Comparison of ENCODE assay signal across 9 mouse cellular contexts in genomic region chr2:58458820-58459371, GRCm38 (mm10). TPM values are rescaled to one million over a fixed set of nuclear protein-coding genes. Genes with fewer than 3 reads are reported as not detected.
DNase-seq lines count a peak whose midpoint lies in the region; ATAC-seq and TF ChIP-seq lines count a peak whose summit lies in the region.
"Had no signal": no experiment of that assay in that cellular context is flagged by ENCODE, and none has a peak within 500 bp of the region (broad histone marks: within the 10 kb centered on the region; RNA-seq: fewer than 3 reads in every experiment).

No protein-coding gene starts in this region.

- no peak overlapping the region for H3K9ac ChIP-seq in intestine, postnatal 0 days (ENCODE audit: low read depth, low read length)
- no peak overlapping the region for H3K9ac ChIP-seq in intestine, embryonic 15.5 days
- H3K9ac ChIP-seq: neural tube, embryonic 12.5 days had no signal

- TF ChIP-seq CTCF in intestine, postnatal 0 days (IDR thresholded peaks at IDR 0.05; ENCODE audit: low read depth): peak; percentile 79
- peak; percentile 51 for TF ChIP-seq CTCF in lung, adult 2 months (IDR thresholded peaks at IDR 0.05; ENCODE audit: insufficient read depth, low read length)

- ATAC-seq in intestine, postnatal 0 days: no peak
- no peak for ATAC-seq in intestine, embryonic 15.5 days

- H3K36me3 ChIP-seq in intestine, postnatal 0 days (ENCODE audit: control insufficient read depth, insufficient read depth): peaks cover 23% of the 10 kb centered on the region
- H3K36me3 ChIP-seq in intestine, embryonic 15.5 days: peaks cover 13% of the 10 kb centered on the region

- peak; percentile 50 for DNase-seq in B cell, adult 2 months
- DNase-seq in R1 (ENCODE audit: low read depth, low spot score) (peak; percentile 71), MN1 (ENCODE audit: low spot score) (no peak)
- peak; percentile 53 to 78 for DNase-seq in cerebellum, postnatal 25 days
- DNase-seq in lung, adult 2 months: peak; percentile 39
- no peak for DNase-seq in c-Kit-positive CD71-positive TER-119-positive erythroid progenitor cells, embryonic 14.5 days (ENCODE audit: low spot score)

- H3K4me3 ChIP-seq in intestine, postnatal 0 days (ENCODE audit: low read depth, low read length): no peak overlapping the region
- no peak overlapping the region for H3K4me3 ChIP-seq in intestine, embryonic 15.5 days (replicated peaks)
- H3K4me3 ChIP-seq in lung, adult 2 months (replicated peaks; ENCODE audit: extremely low read depth, low read depth, low read length): no peak overlapping the region
- H3K4me3 ChIP-seq: neural tube, embryonic 12.5 days had no signal

- no peak overlapping the region for H3K27ac ChIP-seq in intestine, postnatal 0 days (ENCODE audit: low read depth, low read length)
- no peak overlapping the region for H3K27ac ChIP-seq in intestine, embryonic 15.5 days
- H3K27ac ChIP-seq: neural tube, embryonic 12.5 days had no signal

- H3K4me2 ChIP-seq in intestine, postnatal 0 days (replicated peaks; ENCODE audit: low read depth): no peak overlapping the region
- no peak overlapping the region for H3K4me2 ChIP-seq in intestine, embryonic 15.5 days (replicated peaks)
- H3K4me2 ChIP-seq: neural tube, embryonic 12.5 days had no signal

- TF ChIP-seq POLR2A in lung, adult 2 months (IDR thresholded peaks at IDR 0.05; ENCODE audit: borderline replicate concordance, extremely low read depth, low read depth, low read length): no peak

- H3K27me3 ChIP-seq in intestine, postnatal 0 days (replicated peaks; ENCODE audit: control insufficient read depth, insufficient read depth, low read length): no peaks in the 10 kb centered on the region
- H3K27me3 ChIP-seq in intestine, embryonic 15.5 days (replicated peaks): no peaks in the 10 kb centered on the region
- H3K27me3 ChIP-seq: neural tube, embryonic 12.5 days had no signal

- no peaks in the 10 kb centered on the region for H3K4me1 ChIP-seq in intestine, postnatal 0 days (replicated peaks; ENCODE audit: control insufficient read depth, insufficient read depth, low read length)
- no peaks in the 10 kb centered on the region for H3K4me1 ChIP-seq in intestine, embryonic 15.5 days (replicated peaks)
- no peaks in the 10 kb centered on the region for H3K4me1 ChIP-seq in lung, adult 2 months (ENCODE audit: control insufficient read depth, insufficient read depth, low read length)
- H3K4me1 ChIP-seq: neural tube, embryonic 12.5 days had no signal

- WGBS in intestine, postnatal 0 days: 86% methylated on average over 14 of the region's 14 CpGs
- WGBS in intestine, embryonic 15.5 days: 88% methylated on average over 14 of the region's 14 CpGs
- 89% methylated on average over 14 of the region's 14 CpGs for WGBS in lung, adult 2 months

- no peaks in the 10 kb centered on the region for H3K9me3 ChIP-seq in intestine, postnatal 0 days (ENCODE audit: control insufficient read depth)
- H3K9me3 ChIP-seq in intestine, embryonic 15.5 days: no peaks in the 10 kb centered on the region
- H3K9me3 ChIP-seq: neural tube, embryonic 12.5 days had no signal

RNA-seq across cellular contexts. Expression of gene Gm17409, which starts 11.0 kb away (rescaled TPM):
- not detected in 2 replicates for polyA plus RNA-seq in intestine, postnatal 0 days (2015; fragmentation: Nextera tagmentation; extraction: Ambion mirVana)
- polyA plus RNA-seq in intestine, embryonic 15.5 days (2015; fragmentation: Nextera tagmentation; extraction: Ambion mirVana): not detected in 2 replicates
- polyA plus RNA-seq in lung, adult 2 months (2012; rRNA removed): not detected in 2 replicates
- polyA plus RNA-seq: neural tube, embryonic 12.5 days had no signal

Comparison
In these comparisons a context has a peak if more than half of its experiments do, and no peak if none do; other contexts are left out.
1. DNase-seq: peak in B cell, adult 2 months (2 of 2), R1 (single experiment), cerebellum, postnatal 25 days (2 of 2) and lung, adult 2 months (single experiment); none in c-Kit-positive CD71-positive TER-119-positive erythroid progenitor cells, embryonic 14.5 days (single experiment) and MN1 (single experiment).